In the genomic region with DNA sequence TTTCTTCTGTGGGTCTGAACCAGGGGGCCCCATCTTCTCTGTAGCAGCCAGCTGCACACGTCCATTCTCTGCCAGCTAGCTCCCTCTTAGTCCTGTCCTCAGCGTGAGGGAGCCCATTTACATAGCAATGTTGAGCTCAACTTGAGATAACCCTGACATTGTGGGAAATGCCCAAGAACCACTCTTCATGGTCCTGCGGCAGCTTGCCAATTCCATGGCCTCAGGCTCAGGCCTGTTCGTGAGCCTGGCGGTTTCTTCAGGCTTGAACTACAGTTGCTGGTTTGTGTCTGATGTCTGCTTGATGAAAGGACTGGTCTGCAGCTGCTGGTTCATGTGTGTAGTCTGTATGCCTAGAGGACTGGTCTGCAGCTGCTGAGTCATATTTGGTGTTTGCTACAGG, we compare ENCODE assay signal across 26 mouse cellular contexts. TPM values are rescaled to one million over a fixed set of nuclear protein-coding genes. Genes with fewer than 3 reads are reported as not detected.
A peak's percentile ranks its signal among the peaks of the same experiment; 100 is the strongest.
DNase-seq lines count a peak whose midpoint lies in the region; ATAC-seq lines count a peak whose summit lies in the region.
"Had no signal": no experiment of that assay in that cellular context is flagged by ENCODE, and none has a peak within 500 bp of the region (broad histone marks: within the 10 kb centered on the region; RNA-seq: fewer than 3 reads in every experiment).

No protein-coding gene starts in this region.

- H3K36me3 ChIP-seq in embryonic facial prominence, embryonic 14.5 days (ENCODE audit: control insufficient read depth, insufficient read depth, low read length): no peaks in the 10 kb centered on the region
- no peaks in the 10 kb centered on the region for H3K36me3 ChIP-seq in embryonic facial prominence, embryonic 10.5 days (replicated peaks)
- H3K36me3 ChIP-seq in heart, embryonic 16.5 days (ENCODE audit: control insufficient read depth, insufficient read depth): no peaks in the 10 kb centered on the region
- H3K36me3 ChIP-seq in heart, embryonic 11.5 days (ENCODE audit: control insufficient read depth, insufficient read depth, low read length): no peaks in the 10 kb centered on the region
- no peaks in the 10 kb centered on the region for H3K36me3 ChIP-seq in limb, embryonic 13.5 days
- no peaks in the 10 kb centered on the region for H3K36me3 ChIP-seq in limb, embryonic 10.5 days
- H3K36me3 ChIP-seq: embryonic facial prominence, embryonic 12.5 days; forebrain, embryonic 12.5 days; heart, embryonic 10.5 days; hindbrain, embryonic 12.5 days had no signal

- no peak overlapping the region for H3K9ac ChIP-seq in embryonic facial prominence, embryonic 14.5 days (ENCODE audit: low read depth, low read length)
- H3K9ac ChIP-seq in heart, embryonic 16.5 days (ENCODE audit: low read length): no peak overlapping the region
- H3K9ac ChIP-seq in heart, embryonic 11.5 days (ENCODE audit: low read depth, low read length): no peak overlapping the region
- 0 out of 2 replicates have a peak overlapping the region, but pooled peaks have one; percentile 13 for H3K9ac ChIP-seq in limb, embryonic 13.5 days
- H3K9ac ChIP-seq: embryonic facial prominence, embryonic 12.5 days; forebrain, embryonic 12.5 days; hindbrain, embryonic 12.5 days had no signal

- H3K27ac ChIP-seq in embryonic facial prominence, embryonic 14.5 days (replicated peaks; ENCODE audit: low read depth, low read length): no peak overlapping the region
- H3K27ac ChIP-seq in embryonic facial prominence, embryonic 10.5 days (replicated peaks): no peak overlapping the region
- H3K27ac ChIP-seq in heart, embryonic 16.5 days (ENCODE audit: low read length): peak overlapping the region; percentile 39
- H3K27ac ChIP-seq in heart, embryonic 11.5 days (ENCODE audit: low read depth, low read length): no peak overlapping the region
- no peak overlapping the region for H3K27ac ChIP-seq in limb, embryonic 13.5 days
- no peak overlapping the region for H3K27ac ChIP-seq in limb, embryonic 10.5 days
- H3K27ac ChIP-seq: embryonic facial prominence, embryonic 12.5 days; forebrain, embryonic 12.5 days; heart, embryonic 10.5 days; hindbrain, embryonic 12.5 days had no signal

- no peak overlapping the region for H3K4me2 ChIP-seq in embryonic facial prominence, embryonic 14.5 days (ENCODE audit: low read depth, low read length)
- H3K4me2 ChIP-seq in heart, embryonic 16.5 days (ENCODE audit: low read depth, low read length): no peak overlapping the region
- H3K4me2 ChIP-seq in heart, embryonic 11.5 days: no peak overlapping the region
- no peak overlapping the region for H3K4me2 ChIP-seq in limb, embryonic 13.5 days (replicated peaks)
- H3K4me2 ChIP-seq: embryonic facial prominence, embryonic 12.5 days; forebrain, embryonic 12.5 days; hindbrain, embryonic 12.5 days had no signal

- H3K4me3 ChIP-seq in embryonic facial prominence, embryonic 14.5 days (ENCODE audit: low read depth, low read length): no peak overlapping the region
- H3K4me3 ChIP-seq in embryonic facial prominence, embryonic 10.5 days: no peak overlapping the region
- H3K4me3 ChIP-seq in heart, embryonic 16.5 days (ENCODE audit: low read length): no peak overlapping the region
- no peak overlapping the region for H3K4me3 ChIP-seq in heart, embryonic 11.5 days (ENCODE audit: low read depth, low read length)
- no peak overlapping the region for H3K4me3 ChIP-seq in limb, embryonic 13.5 days
- no peak overlapping the region for H3K4me3 ChIP-seq in limb, embryonic 10.5 days
- H3K4me3 ChIP-seq: embryonic facial prominence, embryonic 12.5 days; forebrain, embryonic 12.5 days; heart, embryonic 10.5 days; hindbrain, embryonic 12.5 days had no signal

- DNase-seq in embryonic facial prominence, embryonic 14.5 days (ENCODE audit: low spot score): peak; percentile 9
- no peak for DNase-seq in embryonic facial prominence, embryonic 10.5 days (ENCODE audit: low spot score)
- no peak for DNase-seq in limb, embryonic 10.5 days (ENCODE audit: low spot score)
- DNase-seq in 3T3-L1 (ENCODE audit: low read depth, low spot score): peak; percentile 54
- DNase-seq in retina, embryonic 14.5 days (ENCODE audit: low spot score): no peak
- DNase-seq: adrenal gland, adult 8-10 months; cerebellum, adult 11 months; cerebellum, adult 8-10 months; cerebellum, postnatal 14 days; embryo, embryonic 11 days; gastrocnemius, postnatal 10 days; heart, postnatal 36 days had no signal

- 70% methylated on average over 5 of the region's 5 CpGs for WGBS in embryonic facial prominence, embryonic 14.5 days
- 77% methylated on average over 5 of the region's 5 CpGs for WGBS in embryonic facial prominence, embryonic 10.5 days
- WGBS in heart, embryonic 16.5 days: 34% methylated on average over 5 of the region's 5 CpGs
- WGBS in heart, embryonic 11.5 days (ENCODE audit: insufficient replicate concordance): 48% methylated on average over 5 of the region's 5 CpGs
- WGBS in limb, embryonic 13.5 days: 63% methylated on average over 5 of the region's 5 CpGs
- 81% methylated on average over 5 of the region's 5 CpGs for WGBS in limb, embryonic 10.5 days

- no peaks in the 10 kb centered on the region for H3K9me3 ChIP-seq in embryonic facial prominence, embryonic 14.5 days (ENCODE audit: control insufficient read depth, low read length)
- no peaks in the 10 kb centered on the region for H3K9me3 ChIP-seq in embryonic facial prominence, embryonic 10.5 days
- H3K9me3 ChIP-seq in heart, embryonic 16.5 days (replicated peaks; ENCODE audit: control insufficient read depth, low read length): no peaks in the 10 kb centered on the region
- H3K9me3 ChIP-seq in heart, embryonic 11.5 days (replicated peaks; ENCODE audit: control insufficient read depth, low read length): no peaks in the 10 kb centered on the region
- H3K9me3 ChIP-seq in limb, embryonic 13.5 days: no peaks in the 10 kb centered on the region
- H3K9me3 ChIP-seq in limb, embryonic 10.5 days (replicated peaks): no peaks in the 10 kb centered on the region
- H3K9me3 ChIP-seq: embryonic facial prominence, embryonic 12.5 days; forebrain, embryonic 12.5 days; heart, embryonic 10.5 days; hindbrain, embryonic 12.5 days had no signal

- no peaks in the 10 kb centered on the region for H3K27me3 ChIP-seq in embryonic facial prominence, embryonic 14.5 days (replicated peaks; ENCODE audit: control insufficient read depth, insufficient read depth, low read length)
- H3K27me3 ChIP-seq in embryonic facial prominence, embryonic 10.5 days (replicated peaks; ENCODE audit: low read depth, poor library complexity, severe bottlenecking): no peaks in the 10 kb centered on the region
- no peaks in the 10 kb centered on the region for H3K27me3 ChIP-seq in heart, embryonic 16.5 days (ENCODE audit: control insufficient read depth, insufficient read depth, low read length)
- H3K27me3 ChIP-seq in heart, embryonic 11.5 days (ENCODE audit: control insufficient read depth, insufficient read depth, low read length): no peaks in the 10 kb centered on the region
- no peaks in the 10 kb centered on the region for H3K27me3 ChIP-seq in limb, embryonic 13.5 days
- no peaks in the 10 kb centered on the region for H3K27me3 ChIP-seq in limb, embryonic 10.5 days (ENCODE audit: low read depth, poor library complexity, severe bottlenecking)
- H3K27me3 ChIP-seq: embryonic facial prominence, embryonic 12.5 days; forebrain, embryonic 12.5 days; hindbrain, embryonic 12.5 days had no signal

- no peak for ATAC-seq in embryonic facial prominence, embryonic 14.5 days (ENCODE audit: low read depth)
- no peak for ATAC-seq in heart, embryonic 16.5 days (replicated peaks; ENCODE audit: extremely low read depth, insufficient read depth, low FRiP score)
- no peak for ATAC-seq in heart, embryonic 11.5 days (replicated peaks; ENCODE audit: insufficient number of reproducible peaks, low FRiP score, low TSS enrichment)
- no peak for ATAC-seq in limb, embryonic 13.5 days (ENCODE audit: low FRiP score, low read depth)
- ATAC-seq: forebrain, embryonic 16.5 days; hindbrain, embryonic 16.5 days; inflammation-experienced regulatory T-cells, adult 6 months; intestine, postnatal 0 days had no signal

- H3K4me1 ChIP-seq in embryonic facial prominence, embryonic 14.5 days (ENCODE audit: control insufficient read depth, insufficient read depth, low read length): no peaks in the 10 kb centered on the region
- peaks cover 5% of the 10 kb centered on the region; the same call in 1 of the 2 replicates for H3K4me1 ChIP-seq in embryonic facial prominence, embryonic 10.5 days
- peaks cover 6% of the 10 kb centered on the region for H3K4me1 ChIP-seq in heart, embryonic 16.5 days (ENCODE audit: control insufficient read depth, insufficient read depth, low read length)
- H3K4me1 ChIP-seq in heart, embryonic 11.5 days (ENCODE audit: control insufficient read depth, insufficient read depth, low read length): no peaks in the 10 kb centered on the region
- H3K4me1 ChIP-seq in limb, embryonic 13.5 days: no peaks in the 10 kb centered on the region
- H3K4me1 ChIP-seq in limb, embryonic 10.5 days: no peaks in the 10 kb centered on the region
- H3K4me1 ChIP-seq: embryonic facial prominence, embryonic 12.5 days; forebrain, embryonic 12.5 days; hindbrain, embryonic 12.5 days had no signal

RNA-seq across cellular contexts. Expression of a gene that starts 0.8 kb away (rescaled TPM):
- polyA plus RNA-seq in embryonic facial prominence, embryonic 14.5 days (2014; fragmentation: Nextera tagmentation; extraction: Ambion mirVana): not detected in 2 replicates
- polyA plus RNA-seq in embryonic facial prominence, embryonic 10.5 days (2016; fragmentation: Nextera tagmentation; extraction: Ambion mirVana): not detected in 2 replicates
- not detected in 2 replicates for polyA plus RNA-seq in heart, embryonic 16.5 days (2015; fragmentation: Nextera tagmentation; extraction: Ambion mirVana)
- not detected in 2 replicates for polyA plus RNA-seq in heart, embryonic 11.5 days (2014; fragmentation: Nextera tagmentation; extraction: Ambion mirVana)
- polyA plus RNA-seq in limb, embryonic 13.5 days (2015; fragmentation: Nextera tagmentation; extraction: Ambion mirVana): not detected in 2 replicates
- not detected in 2 replicates for polyA plus RNA-seq in limb, embryonic 10.5 days (2016; fragmentation: Nextera tagmentation; extraction: Ambion mirVana)
- polyA plus RNA-seq: brain, embryonic 14.5 days; C2C12; embryonic facial prominence, embryonic 12.5 days; forebrain, embryonic 12.5 days; forebrain, embryonic 16.5 days; frontal cortex, adult 2 months; heart, embryonic 10.5 days; hindbrain, embryonic 12.5 days; hindbrain, embryonic 16.5 days; inflammation-experienced regulatory T-cells, adult 6 months; intestine, postnatal 0 days had no signal

RNA-seq across cellular contexts. Expression of a gene that starts 14.6 kb away (rescaled TPM):
- polyA plus RNA-seq in embryonic facial prominence, embryonic 14.5 days (2014; fragmentation: Nextera tagmentation; extraction: Ambion mirVana): 7.5 and 9.2 TPM in 2 replicates
- polyA plus RNA-seq in embryonic facial prominence, embryonic 10.5 days (2016; fragmentation: Nextera tagmentation; extraction: Ambion mirVana): 0.24 and 0.65 TPM in 2 replicates
- polyA plus RNA-seq in heart, embryonic 16.5 days (2015; fragmentation: Nextera tagmentation; extraction: Ambion mirVana): 1.00 and 2.1 TPM in 2 replicates
- 0.60 and 0.84 TPM in 2 replicates for polyA plus RNA-seq in heart, embryonic 11.5 days (2014; fragmentation: Nextera tagmentation; extraction: Ambion mirVana)
- 1.2 and 1.9 TPM in 2 replicates for polyA plus RNA-seq in limb, embryonic 13.5 days (2015; fragmentation: Nextera tagmentation; extraction: Ambion mirVana)
- 0.26 and 1.1 TPM in 2 replicates for polyA plus RNA-seq in limb, embryonic 10.5 days (2016; fragmentation: Nextera tagmentation; extraction: Ambion mirVana)
- polyA plus RNA-seq: heart, embryonic 10.5 days had no signal

RNA-seq across cellular contexts. Expression of a gene that starts 31.8 kb away (rescaled TPM):
- 35.0 and 35.7 TPM in 2 replicates for polyA plus RNA-seq in embryonic facial prominence, embryonic 14.5 days (2014; fragmentation: Nextera tagmentation; extraction: Ambion mirVana)
- 90.4 and 93.7 TPM in 2 replicates for polyA plus RNA-seq in embryonic facial prominence, embryonic 10.5 days (2016; fragmentation: Nextera tagmentation; extraction: Ambion mirVana)
- 44.5 and 45.2 TPM in 2 replicates for polyA plus RNA-seq in heart, embryonic 16.5 days (2015; fragmentation: Nextera tagmentation; extraction: Ambion mirVana)
- 45.3 and 49.4 TPM in 2 replicates for polyA plus RNA-seq in heart, embryonic 11.5 days (2014; fragmentation: Nextera tagmentation; extraction: Ambion mirVana)
- 54.9 and 62.3 TPM in 2 replicates for polyA plus RNA-seq in limb, embryonic 13.5 days (2015; fragmentation: Nextera tagmentation; extraction: Ambion mirVana)
- 99.4 and 109 TPM in 2 replicates for polyA plus RNA-seq in limb, embryonic 10.5 days (2016; fragmentation: Nextera tagmentation; extraction: Ambion mirVana)

RNA-seq across cellular contexts. Expression of a gene that starts 32.2 kb away (rescaled TPM):
- polyA plus RNA-seq in embryonic facial prominence, embryonic 14.5 days (2014; fragmentation: Nextera tagmentation; extraction: Ambion mirVana): 375 and 387 TPM in 2 replicates
- 570 and 593 TPM in 2 replicates for polyA plus RNA-seq in embryonic facial prominence, embryonic 10.5 days (2016; fragmentation: Nextera tagmentation; extraction: Ambion mirVana)
- polyA plus RNA-seq in heart, embryonic 16.5 days (2015; fragmentation: Nextera tagmentation; extraction: Ambion mirVana): 441 and 465 TPM in 2 replicates
- polyA plus RNA-seq in heart, embryonic 11.5 days (2014; fragmentation: Nextera tagmentation; extraction: Ambion mirVana): 443 and 453 TPM in 2 replicates
- polyA plus RNA-seq in limb, embryonic 13.5 days (2015; fragmentation: Nextera tagmentation; extraction: Ambion mirVana): 442 and 445 TPM in 2 replicates
- 607 and 678 TPM in 2 replicates for polyA plus RNA-seq in limb, embryonic 10.5 days (2016; fragmentation: Nextera tagmentation; extraction: Ambion mirVana)

RNA-seq across cellular contexts. Expression of a gene that starts 36.6 kb away (rescaled TPM):
- 4.0 and 4.3 TPM in 2 replicates for polyA plus RNA-seq in embryonic facial prominence, embryonic 14.5 days (2014; fragmentation: Nextera tagmentation; extraction: Ambion mirVana)
- 8.5 and 8.6 TPM in 2 replicates for polyA plus RNA-seq in embryonic facial prominence, embryonic 10.5 days (2016; fragmentation: Nextera tagmentation; extraction: Ambion mirVana)
- polyA plus RNA-seq in heart, embryonic 16.5 days (2015; fragmentation: Nextera tagmentation; extraction: Ambion mirVana): 7.3 and 7.7 TPM in 2 replicates
- polyA plus RNA-seq in heart, embryonic 11.5 days (2014; fragmentation: Nextera tagmentation; extraction: Ambion mirVana): 3.8 and 4.8 TPM in 2 replicates
- 9.3 and 9.7 TPM in 2 replicates for polyA plus RNA-seq in limb, embryonic 13.5 days (2015; fragmentation: Nextera tagmentation; extraction: Ambion mirVana)
- 5.0 and 8.4 TPM in 2 replicates for polyA plus RNA-seq in limb, embryonic 10.5 days (2016; fragmentation: Nextera tagmentation; extraction: Ambion mirVana)
- polyA plus RNA-seq: C2C12 had no signal

Comparison
In these comparisons a context has a peak if more than half of its experiments do, and no peak if none do; other contexts are left out.
1. DNase-seq: peak in embryonic facial prominence, embryonic 14.5 days (single experiment) and 3T3-L1 (single experiment); none in embryonic facial prominence, embryonic 10.5 days (single experiment), limb, embryonic 10.5 days (single experiment) and retina, embryonic 14.5 days (single experiment).